Mouse (Mus musculus) common myeloid progenitor, adult 5-6 weeks (primary cell): ENCODE results near the gene Agap3. TPM values are rescaled to one million over a fixed set of nuclear protein-coding genes. Genes with fewer than 3 reads are reported as not detected.
A peak's percentile ranks its signal among the peaks of the same experiment; 100 is the strongest.

Experiments used
- ATAC-seq: replicated peaks from 2 replicates; pipeline ENCODE4 v1.8.0; 2016; ENCODE audit warnings: low read depth, mild to moderate bottlenecking, moderate TSS enrichment, inconsistent platforms; ENCODE audit not compliant: poor library complexity, severe bottlenecking
- total RNA-seq: library from RNA; stranded (forward); fragments of 200-1000, 187-1606 nt; gene quantifications from 2 replicates; pipeline ENCODE4 v1.2.3, GENCODE M21; 2017

Gene Agap3
- total RNA-seq: 23.6 and 35.8 TPM in 2 replicates

- no peak for ATAC-seq
Measured at GRCm38 (mm10) chr5:24452030-24452690, at the start of gene Agap3. TSS of gene Agap3 (plus strand) at chr5:24452177.

GRCm38 (mm10) chr5:24404594-24405360 lies 47.2 kb upstream of the Agap3 start:
- ATAC-seq: peak; percentile 40; the same call in 1 of the 2 replicates

- ATAC-seq: no peak
Measured at GRCm38 (mm10) chr5:24405389-24405876, 46.5 kb upstream of the Agap3 start.

GRCm38 (mm10) chr5:24408651-24409050 lies 43.3 kb upstream of the Agap3 start:
- ATAC-seq: no peak

GRCm38 (mm10) chr5:24409466-24409865 lies 42.5 kb upstream of the Agap3 start:
- ATAC-seq: no peak

GRCm38 (mm10) chr5:24412063-24412462 lies 39.9 kb upstream of the Agap3 start:
- no peak for ATAC-seq

- peak; percentile 50 for ATAC-seq
Measured at GRCm38 (mm10) chr5:24413042-24413693, 38.8 kb upstream of the Agap3 start, which contains the start of gene Asic3. TSS of gene Asic3 (plus strand) at chr5:24413392.

- ATAC-seq: no peak
Measured at GRCm38 (mm10) chr5:24413938-24414337, 38.0 kb upstream of the Agap3 start.

GRCm38 (mm10) chr5:24416222-24416736 lies 35.7 kb upstream of the Agap3 start:
- ATAC-seq: peak; percentile 76

GRCm38 (mm10) chr5:24417587-24417986 lies 34.4 kb upstream of the Agap3 start:
- ATAC-seq: no peak

GRCm38 (mm10) chr5:24420381-24420780 lies 31.6 kb upstream of the Agap3 start:
- ATAC-seq: no peak

- peak; percentile 90 for ATAC-seq
Measured at GRCm38 (mm10) chr5:24423129-24424003, 28.6 kb upstream of the Agap3 start, which contains the start of the genes Cdk5 and Slc4a2. TSS of gene Cdk5 (minus strand) at chr5:24423530. TSS of gene Slc4a2 (plus strand) at chr5:24423837.

GRCm38 (mm10) chr5:24424004-24424781 lies 27.8 kb upstream of the Agap3 start:
- ATAC-seq: no peak

GRCm38 (mm10) chr5:24424861-24425411 lies 27.0 kb upstream of the Agap3 start:
- ATAC-seq: no peak; the same call in 1 of the 2 replicates

- ATAC-seq: peak; percentile 14; the same call in 1 of the 2 replicates
Measured at GRCm38 (mm10) chr5:24425421-24426036, 26.4 kb upstream of the Agap3 start.

- no peak for ATAC-seq
Measured at GRCm38 (mm10) chr5:24426037-24426432, 25.9 kb upstream of the Agap3 start.

- no peak for ATAC-seq
Measured at GRCm38 (mm10) chr5:24426556-24427284, 25.3 kb upstream of the Agap3 start.
